Mouse (Mus musculus): ENCODE data around the gene Mthfd1l.

- TF ChIP-seq CTCF (conservative IDR thresholded peaks at IDR 0.05 in 1 of 2, IDR thresholded peaks at IDR 0.05 in 1 of 2; ENCODE audit: low read depth in 2 of 2, low read length in 2 of 2) (no peak), TCF12 (IDR thresholded peaks at IDR 0.05; ENCODE audit: low read depth, low read length) (no peak), HCFC1 (IDR thresholded peaks at IDR 0.05; ENCODE audit: low read depth, low read length) (no peak), EP300 (IDR thresholded peaks at IDR 0.05; ENCODE audit: low read length) (no peak), JUND (conservative IDR thresholded peaks at IDR 0.05; ENCODE audit: low read depth, low read length) (no peak), SIN3A (IDR thresholded peaks at IDR 0.05; ENCODE audit: low read length) (no peak), ZC3H11A (IDR thresholded peaks at IDR 0.05; ENCODE audit: low read depth, low read length) (no peak), NELFE (IDR thresholded peaks at IDR 0.05; ENCODE audit: low read depth, low read length) (no peak), UBTF (IDR thresholded peaks at IDR 0.05; ENCODE audit: low read depth, low read length) (no peak), MAFK (IDR thresholded peaks at IDR 0.05; ENCODE audit: insufficient replicate concordance, low read length) (no peak), ETS1 (conservative IDR thresholded peaks at IDR 0.05; ENCODE audit: low read depth, low read length) (no peak)
Measured at GRCm38 (mm10) chr10:4139531-4139930, 166.6 kb downstream of the Mthfd1l start.
